Mouse (Mus musculus) Patski (cell line): ENCODE measurements around the gene Lrmda. TPM values are rescaled to one million over a fixed set of nuclear protein-coding genes. Genes with fewer than 3 reads are reported as not detected.
A peak's percentile ranks its signal among the peaks of the same experiment; 100 is the strongest.

Source experiments
- ATAC-seq: fragments of 100-300 bp; one replicate; pipeline ENCODE4 v1.8.0; 2021
- CTCF ChIA-PET: fragments of 350-600 bp; sonication (Branson Sonifier 250); formaldehyde crosslinking; loops from one replicate; lab custom pipeline; 2022; ENCODE audit warnings: inconsistent platforms; lab: Charles Lee
- POLR2A ChIA-PET: fragments of 350-600 bp; sonication (Branson Sonifier 250); formaldehyde crosslinking; loops from one replicate; lab custom pipeline; 2022; ENCODE audit warnings: antibody characterized with exemption, inconsistent platforms; lab: Charles Lee
- DNase-seq: peaks from one replicate; pipeline ENCODE4 v3.0.0-alpha.2; 2011; ENCODE audit warnings: low read depth, low spot score
- H3K27me3 ChIP-seq: fragments of 371-371 bp; one replicate; pipeline ENCODE4 v1.5.1; 2021
- CTCF ChIP-seq: fragments of 100-300 bp; IDR thresholded peaks from one replicate; pipeline ENCODE4 v1.5.1; 2021
- in situ Hi-C: fragments of 300-500 bp; cut with MboI; formaldehyde crosslinking; loops from 3 replicates; pipeline ENCODE4 v1.11.1; 2018; ENCODE audit warnings: low pct_unique_long_range_greater_than_20kb, mixed read lengths
- polyA plus RNA-seq: library from polyadenylated mRNA; unstranded; gene quantifications from one replicate; pipeline ENCODE4 v1.2.3, GENCODE M21; 2021

Lrmda gene
- polyA plus RNA-seq, 1 experiment from 2014 or later, result 0.26 TPM

- H3K27me3 ChIP-seq, result no peaks in the 10 kb centered on the region
- TF ChIP-seq CTCF, result no peak
- ChIA-PET CTCF (interaction anchor here (1.2 kb wide), 1 partner anchor 45 kb away, joined by 3 read pairs; no protein-coding TSS in a partner anchor), POLR2A (no interaction called here)
- in situ Hi-C loops, result no loop called here
- DNase-seq (no peak), ATAC-seq (no peak)
Measured at GRCm38 (mm10) chr14:22222038-22222437, 202.5 kb downstream of the Lrmda start.

DNA sequence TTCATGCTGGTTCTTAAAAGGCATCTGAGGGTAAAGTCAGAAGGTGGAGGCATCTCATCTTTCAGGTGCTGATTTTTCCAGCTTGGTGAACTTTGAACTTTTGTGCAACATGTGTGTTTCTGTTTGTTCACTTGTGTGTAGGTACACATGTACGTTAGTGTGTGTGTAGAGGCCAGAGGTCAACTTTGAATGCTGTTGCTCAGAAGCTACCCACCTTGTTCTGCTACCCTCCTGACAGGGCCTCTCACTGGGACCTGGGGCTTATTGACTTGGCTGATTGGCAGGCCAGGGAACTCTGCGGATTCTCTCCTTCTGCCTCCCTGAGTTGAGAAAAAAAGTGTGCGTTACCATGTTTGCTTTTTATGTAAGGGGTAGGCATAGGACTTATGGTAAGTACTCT lies 203.1 kb downstream of the Lrmda start:
- DNase-seq (no peak), ATAC-seq (no peak)
- ChIA-PET CTCF (interaction anchor here (1.2 to 1.4 kb wide), 3 partner anchors 13 to 44 kb away, joined by 3 read pairs; no protein-coding TSS in a partner anchor), POLR2A (no interaction called here)
- TF ChIP-seq CTCF, result no peak
- H3K27me3 ChIP-seq, result no peaks in the 10 kb centered on the region
- in situ Hi-C loops, result no loop called here

GRCm38 (mm10) chr14:22226205-22226604 lies 206.7 kb downstream of the Lrmda start:
- TF ChIP-seq CTCF, result no peak
- no peaks in the 10 kb centered on the region for H3K27me3 ChIP-seq
- ChIA-PET CTCF (no interaction called here), POLR2A (no interaction called here)
- in situ Hi-C loops, result no loop called here
- ATAC-seq, result no peak
- no peak for DNase-seq

DNA sequence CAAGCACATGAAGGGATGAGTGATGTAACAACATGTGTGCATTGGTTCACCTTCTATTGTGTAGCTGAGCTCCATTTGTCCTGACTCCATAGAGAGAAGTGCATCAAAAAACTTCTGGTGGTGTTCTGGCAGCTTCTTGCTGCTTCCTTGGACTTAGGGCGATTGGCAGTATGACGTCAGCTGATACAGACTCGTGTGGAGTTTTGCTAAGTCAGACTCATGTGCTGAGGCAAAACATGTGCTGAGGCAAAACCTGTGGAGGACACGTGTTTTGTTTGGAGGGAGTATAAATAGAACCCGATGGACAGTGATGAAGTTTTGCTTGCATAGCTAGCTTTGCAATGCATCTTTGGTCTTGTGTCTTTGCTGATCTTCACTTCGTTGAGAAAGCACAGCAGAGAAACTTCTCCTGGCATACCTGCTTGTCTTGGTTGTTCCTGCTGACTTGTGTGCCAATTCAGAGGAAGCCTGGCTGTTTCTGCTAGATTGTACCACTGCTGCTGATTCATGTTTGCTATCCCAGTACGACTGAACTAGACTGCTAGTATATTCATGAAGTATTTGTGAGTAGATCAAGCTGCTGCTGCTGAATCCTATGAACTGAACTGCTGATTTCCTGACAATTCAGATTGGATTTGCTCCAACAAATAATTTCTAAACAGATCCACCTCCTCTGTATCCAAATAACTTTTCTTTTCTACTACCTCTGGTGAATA lies 208.9 kb downstream of the Lrmda start:
- DNase-seq (no peak), ATAC-seq (no peak)
- TF ChIP-seq CTCF, result no peak
- no peaks in the 10 kb centered on the region for H3K27me3 ChIP-seq
- CTCF ChIA-PET, result interaction anchor here (1.2 kb wide), 1 partner anchor 18 kb away, joined by 5 read pairs; no protein-coding TSS in a partner anchor
- POLR2A ChIA-PET, result no interaction called here
- in situ Hi-C loops, result no loop called here

DNA sequence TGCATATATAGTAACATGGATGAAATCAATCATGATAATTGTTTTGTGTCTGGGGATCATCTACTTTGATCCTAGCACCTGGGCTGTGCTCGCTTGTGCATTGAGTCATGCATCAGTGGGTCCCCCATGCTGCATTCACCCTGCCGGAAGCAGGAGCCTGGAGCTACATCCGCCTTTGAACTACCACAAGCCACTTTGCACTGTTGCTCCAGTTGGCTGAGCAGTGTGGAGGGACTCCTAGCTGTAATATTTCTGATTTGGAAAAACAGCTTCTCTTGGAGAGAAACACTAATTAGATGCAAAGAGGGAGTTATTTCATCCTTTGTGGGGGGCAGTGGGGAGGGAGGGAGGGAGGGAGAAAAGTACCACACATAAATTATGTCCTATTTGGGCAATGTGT lies 220.8 kb downstream of the Lrmda start:
- POLR2A ChIA-PET, result interaction anchor here (0.5 kb wide), 1 partner anchor 207 kb away, joined by 3 read pairs; no protein-coding TSS in a partner anchor
- no peak for TF ChIP-seq CTCF

GRCm38 (mm10) chr14:22255458-22255857 lies 235.9 kb downstream of the Lrmda start:
- DNase-seq (no peak), ATAC-seq (no peak)
- CTCF ChIA-PET, result interaction anchor here (1.3 kb wide), 1 partner anchor 28 kb away, joined by 3 read pairs; no protein-coding TSS in a partner anchor
- in situ Hi-C loops, result no loop called here
- POLR2A ChIA-PET, result no interaction called here
- TF ChIP-seq CTCF, result no peak
- H3K27me3 ChIP-seq, result no peaks in the 10 kb centered on the region

More for the DNA sequence above, 220.8 kb downstream of the Lrmda start:
- in situ Hi-C loops, result no loop called here
- DNase-seq (peak; percentile 19), ATAC-seq (no peak)
- no peaks in the 10 kb centered on the region for H3K27me3 ChIP-seq
- CTCF ChIA-PET, result no interaction called here

DNA sequence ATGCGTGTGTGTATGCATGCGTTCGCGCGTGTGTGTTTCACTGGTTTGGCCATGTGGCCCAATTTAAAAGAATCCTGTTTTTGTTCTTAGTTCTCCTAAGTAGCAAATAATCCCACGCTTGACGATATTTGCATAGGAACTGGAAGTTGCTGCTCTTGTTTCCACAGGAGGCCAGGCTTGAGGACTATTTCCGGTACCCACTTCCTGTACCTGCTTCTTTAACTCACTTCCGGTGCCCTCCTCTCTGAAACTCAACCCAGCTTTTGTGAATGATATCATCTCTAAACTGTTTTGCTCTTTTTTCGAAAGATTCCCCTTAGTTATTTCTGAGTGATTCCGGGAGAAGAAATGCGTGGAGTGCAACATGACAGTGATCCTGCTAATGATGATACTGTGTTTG lies 236.8 kb downstream of the Lrmda start:
- ChIA-PET POLR2A (no interaction called here), CTCF (interaction anchor here (1.3 kb wide), 1 partner anchor 29 kb away, joined by 3 read pairs; no protein-coding TSS in a partner anchor)
- no peak for ATAC-seq
- no peaks in the 10 kb centered on the region for H3K27me3 ChIP-seq
- in situ Hi-C loops, result no loop called here
- no peak for TF ChIP-seq CTCF
- DNase-seq, result no peak

DNA sequence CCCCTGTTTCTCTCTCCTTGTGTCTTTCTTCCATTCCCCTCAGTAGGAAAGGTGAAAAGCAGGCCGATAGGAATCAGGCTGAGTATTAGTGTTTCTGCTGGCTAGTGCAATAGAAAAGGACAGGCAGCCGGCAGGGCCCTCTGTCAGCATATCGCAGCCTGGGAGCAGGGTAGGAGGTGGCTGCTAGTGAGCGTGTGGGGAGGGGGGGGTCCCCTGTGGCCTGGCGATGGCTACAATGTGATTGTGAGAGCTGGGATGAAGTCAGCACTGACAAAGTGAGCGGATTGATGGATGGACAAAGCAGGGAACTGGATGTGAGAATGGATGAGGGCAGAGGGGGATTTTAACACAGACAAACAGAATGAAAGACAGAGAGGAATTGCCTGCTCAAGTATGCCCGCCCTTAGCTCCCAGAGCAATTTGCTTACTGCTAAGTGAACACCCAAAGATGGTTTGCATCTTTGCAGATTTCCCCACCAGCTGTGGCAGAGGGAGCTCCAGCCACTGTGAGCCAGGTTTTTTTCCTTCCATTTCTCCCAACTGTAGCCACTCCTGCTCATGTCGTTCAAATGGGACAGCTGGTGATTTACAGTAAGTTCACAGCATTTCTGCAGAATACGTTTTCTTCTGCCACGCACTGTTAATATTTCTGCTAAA lies 240.0 kb downstream of the Lrmda start:
- ChIA-PET CTCF (no interaction called here), POLR2A (no interaction called here)
- in situ Hi-C loops, result no loop called here
- TF ChIP-seq CTCF, result no peak
- DNase-seq (no peak), ATAC-seq (no peak)
- no peaks in the 10 kb centered on the region for H3K27me3 ChIP-seq

- no peaks in the 10 kb centered on the region for H3K27me3 ChIP-seq
- CTCF ChIA-PET, result no interaction called here
- no peak for DNase-seq
Measured at GRCm38 (mm10) chr14:22260033-22260419, 240.5 kb downstream of the Lrmda start.

DNA sequence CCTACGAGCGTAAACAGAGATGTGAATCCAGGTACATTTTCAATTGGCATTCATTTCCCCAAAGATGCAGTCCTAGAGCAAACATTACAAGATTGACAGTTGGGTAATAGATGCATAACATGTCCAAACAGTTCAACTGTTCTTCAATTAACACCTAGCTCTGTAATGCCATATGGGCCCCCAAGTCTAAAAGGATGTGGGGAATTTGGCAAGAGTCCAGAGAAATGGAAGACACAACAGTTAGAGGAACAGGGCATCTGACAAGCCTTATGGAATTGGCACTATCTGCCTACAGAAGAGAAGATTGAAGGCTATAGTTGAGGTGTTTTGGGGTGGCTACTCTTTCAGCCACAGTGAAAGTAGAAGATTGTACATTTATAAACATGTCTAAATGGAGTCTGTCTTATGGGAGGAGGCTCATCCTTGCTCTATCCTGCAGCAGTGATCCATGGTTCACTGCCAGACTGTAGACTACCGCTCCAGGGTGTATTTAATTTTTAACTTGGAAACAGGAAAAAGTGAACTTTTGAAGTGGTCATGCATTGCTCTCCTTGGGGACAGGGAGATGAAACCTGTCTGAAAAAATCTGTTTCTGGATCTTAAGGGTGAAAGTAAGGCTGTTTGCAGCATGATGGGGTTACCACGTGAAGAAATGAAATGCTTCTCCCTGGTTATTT lies 245.9 kb downstream of the Lrmda start:
- no peak for TF ChIP-seq CTCF
- in situ Hi-C loops, result no loop called here
- H3K27me3 ChIP-seq, result no peaks in the 10 kb centered on the region
- DNase-seq (peak; percentile 28), ATAC-seq (no peak)
- POLR2A ChIA-PET, result no interaction called here
- CTCF ChIA-PET, result no interaction called here

More at GRCm38 (mm10) chr14:22260033-22260419, 240.5 kb downstream of the Lrmda start:
- no peak for ATAC-seq
- POLR2A ChIA-PET, result no interaction called here
- in situ Hi-C loops, result no loop called here
- TF ChIP-seq CTCF, result no peak
